Mouse (Mus musculus): ENCODE measurements around the gene Zkscan8. TPM values are rescaled to one million over a fixed set of nuclear protein-coding genes. Genes with fewer than 3 reads are reported as not detected.
"Not testable (repeated sequence)": the region's sequence is repeated elsewhere in the genome, so short reads cannot be mapped to it uniquely, and the experiment has no call there.

The Zkscan8 gene
- 8.2 and 9.4 TPM in 2 replicates for polyA plus RNA-seq (2016; fragmentation: Nextera tagmentation; extraction: Ambion mirVana)

DNA sequence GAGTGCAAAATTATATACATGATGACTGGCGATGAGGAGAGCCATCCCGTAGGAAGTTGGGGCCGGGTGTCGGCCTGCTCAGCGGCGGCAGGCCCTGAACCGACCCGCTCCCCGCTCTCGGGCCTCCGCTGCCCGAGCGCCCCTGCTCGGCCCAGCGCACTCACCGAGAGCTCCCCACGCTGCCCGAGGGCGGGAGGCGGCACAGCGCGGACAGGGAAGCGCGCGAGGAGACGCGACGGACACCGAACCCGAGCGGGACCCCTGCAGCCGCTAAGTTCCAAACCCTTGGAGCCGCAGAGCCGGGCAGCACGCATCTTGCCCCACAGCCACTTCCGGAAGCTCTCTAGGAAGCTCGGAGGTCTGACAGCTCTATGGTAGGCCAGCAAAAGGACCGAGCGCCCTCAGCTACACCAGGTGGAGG is at the start of gene Zkscan8:
Gene Zkscan8 (minus strand): TSS at position 340 of the 421 bp plus-strand sequence.
- Histone ChIP-seq H3K27ac (peak within 1 kb of the TSS; percentile 96), H3K36me3 (peaks cover 11% of the 10 kb centered on the region), H3K4me3 (peak within 1 kb of the TSS; percentile 92), H3K27me3 (no peaks in the 10 kb centered on the region), H3K9me3 (no peaks in the 10 kb centered on the region), H3K4me1 (peaks cover 6% of the 10 kb centered on the region; the same call in 1 of the 2 replicates), H3K9ac (peak within 1 kb of the TSS; percentile 94), H3K4me2 (replicated peaks) (peak within 1 kb of the TSS; percentile 54)
- WGBS: under 1% methylated on average over 39 of the region's 39 CpGs
- ATAC-seq (ENCODE audit: insufficient number of reproducible peaks, insufficient read depth, low FRiP score, low TSS enrichment): peak; percentile 96

DNA sequence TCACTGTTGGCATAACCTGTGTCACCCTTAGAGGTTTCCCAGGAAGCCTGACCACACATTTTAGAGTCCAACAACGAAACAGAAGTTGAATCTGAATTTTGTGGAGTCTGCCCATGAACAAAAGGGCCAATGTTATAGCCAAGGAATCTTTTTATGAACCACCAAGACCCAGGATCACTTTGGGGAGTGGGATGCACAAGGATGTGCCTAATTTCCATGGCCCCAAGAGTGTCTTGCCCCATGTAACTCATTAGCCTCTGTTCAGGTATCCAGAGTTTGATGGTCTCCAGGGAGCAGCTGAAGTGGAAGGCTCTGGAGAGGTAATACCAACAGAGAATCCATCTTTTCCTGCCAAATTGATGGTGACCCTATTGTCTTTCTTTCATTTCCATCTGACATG is 28.9 kb upstream of the Zkscan8 start, which contains the start of gene Olfr1535:
Gene Olfr1535 (minus strand): TSS at position 101 of the 400 bp plus-strand sequence.
- 73% methylated on average over 1 of the region's 1 CpGs for WGBS
- Histone ChIP-seq H3K27ac (no peak within 1 kb of the TSS), H3K4me3 (no peak within 1 kb of the TSS), H3K4me2 (replicated peaks) (no peak within 1 kb of the TSS), H3K36me3 (no peaks in the 10 kb centered on the region), H3K27me3 (no peaks in the 10 kb centered on the region), H3K9me3 (no peaks in the 10 kb centered on the region), H3K9ac (no peak within 1 kb of the TSS), H3K4me1 (no peaks in the 10 kb centered on the region)
- ATAC-seq (ENCODE audit: insufficient number of reproducible peaks, insufficient read depth, low FRiP score, low TSS enrichment): no peak

DNA sequence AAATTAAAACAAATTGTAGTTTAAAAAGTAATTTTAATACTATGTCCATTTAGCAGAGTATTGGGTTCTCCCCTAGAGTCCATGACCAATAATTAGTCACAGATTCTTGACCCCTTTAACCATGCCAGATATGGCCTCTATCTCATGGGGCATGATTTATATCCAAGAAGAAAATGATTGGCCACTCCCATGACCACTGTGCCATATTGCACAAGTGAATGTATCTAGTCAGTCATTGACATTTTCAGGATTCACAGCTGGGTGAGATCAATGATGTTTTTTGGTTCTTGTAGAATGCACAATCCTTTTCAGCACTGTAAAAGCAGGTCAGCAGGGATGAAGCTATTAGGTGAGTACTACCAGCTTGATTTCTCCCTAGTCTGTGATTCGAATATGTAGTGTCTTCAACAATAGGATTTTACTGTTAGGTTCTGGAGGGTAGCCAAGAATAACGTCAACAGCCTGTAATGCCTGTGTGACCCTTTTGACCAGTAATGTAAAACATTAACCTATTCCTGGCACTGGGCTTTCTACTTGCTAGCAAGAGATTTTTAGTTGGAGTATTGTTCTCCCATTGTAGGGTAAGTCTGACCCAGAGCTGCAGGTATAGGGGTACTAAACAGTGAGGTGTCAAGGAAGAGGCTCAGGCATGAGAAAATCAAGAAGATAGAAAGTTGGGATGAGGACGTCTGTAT is 19.6 kb upstream of the Zkscan8 start:
- no peak overlapping the region for H3K9ac ChIP-seq
- H3K4me1 ChIP-seq: no peaks in the 10 kb centered on the region
- no peak overlapping the region for H3K4me2 ChIP-seq (replicated peaks)
- no peak for ATAC-seq (ENCODE audit: insufficient number of reproducible peaks, insufficient read depth, low FRiP score, low TSS enrichment)
- 56% methylated on average over 3 of the region's 3 CpGs for WGBS
- H3K4me3 ChIP-seq: no peak overlapping the region
- no peaks in the 10 kb centered on the region for H3K9me3 ChIP-seq
- no peaks in the 10 kb centered on the region for H3K27me3 ChIP-seq
- no peak overlapping the region for H3K27ac ChIP-seq
- no peaks in the 10 kb centered on the region for H3K36me3 ChIP-seq

DNA sequence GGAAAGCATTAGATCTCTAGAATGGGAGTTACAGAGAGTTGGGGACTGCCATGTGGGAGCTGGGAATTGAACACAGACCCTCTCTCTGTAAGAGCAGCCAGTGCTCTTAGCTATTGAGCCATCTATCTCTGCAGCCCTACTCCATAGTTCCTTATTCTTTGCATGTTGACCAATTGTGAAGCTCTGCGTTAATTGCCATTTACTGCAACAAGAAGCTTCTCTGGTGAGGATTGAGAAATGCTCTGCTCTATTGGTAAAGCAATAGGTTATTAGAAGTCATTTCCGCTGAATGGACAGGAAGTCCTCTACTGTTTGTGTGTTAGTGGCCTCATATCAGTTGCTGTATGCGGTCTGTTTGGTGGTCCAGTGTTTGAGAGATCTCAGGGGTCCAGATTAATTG is 18.6 kb upstream of the Zkscan8 start:
- Histone ChIP-seq H3K27ac (no peak overlapping the region), H3K36me3 (no peaks in the 10 kb centered on the region), H3K4me3 (no peak overlapping the region), H3K27me3 (no peaks in the 10 kb centered on the region), H3K4me1 (no peaks in the 10 kb centered on the region), H3K9ac (no peak overlapping the region), H3K4me2 (replicated peaks) (no peak overlapping the region), H3K9me3 (no peaks in the 10 kb centered on the region)
- 89% methylated on average over 3 of the region's 3 CpGs for WGBS
- ATAC-seq (ENCODE audit: insufficient number of reproducible peaks, insufficient read depth, low FRiP score, low TSS enrichment): no peak

DNA sequence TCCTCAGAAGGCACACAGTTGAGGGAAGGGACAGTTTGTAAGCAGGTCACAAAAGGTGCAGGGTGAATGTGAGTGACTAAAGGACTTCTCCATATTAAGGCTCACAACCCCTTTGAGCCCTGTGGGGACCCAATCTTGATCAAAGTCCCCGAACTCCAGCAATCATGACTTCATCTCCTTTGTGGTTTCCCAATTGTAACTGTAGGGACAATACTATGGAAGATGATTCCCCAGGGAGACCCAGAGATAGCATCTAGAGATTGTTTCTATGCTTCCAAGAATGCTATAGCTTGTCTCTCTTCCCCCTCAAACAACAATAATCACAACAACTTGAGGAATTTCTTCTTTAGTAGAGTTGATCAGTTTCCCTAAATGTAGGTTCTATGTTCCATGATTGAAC is 11.8 kb upstream of the Zkscan8 start, which contains the start of gene Olfr1366:
Gene Olfr1366 (minus strand): TSS at position 101 of the 400 bp plus-strand sequence.
- H3K9me3 ChIP-seq: no peaks in the 10 kb centered on the region
- no peaks in the 10 kb centered on the region for H3K36me3 ChIP-seq

DNA sequence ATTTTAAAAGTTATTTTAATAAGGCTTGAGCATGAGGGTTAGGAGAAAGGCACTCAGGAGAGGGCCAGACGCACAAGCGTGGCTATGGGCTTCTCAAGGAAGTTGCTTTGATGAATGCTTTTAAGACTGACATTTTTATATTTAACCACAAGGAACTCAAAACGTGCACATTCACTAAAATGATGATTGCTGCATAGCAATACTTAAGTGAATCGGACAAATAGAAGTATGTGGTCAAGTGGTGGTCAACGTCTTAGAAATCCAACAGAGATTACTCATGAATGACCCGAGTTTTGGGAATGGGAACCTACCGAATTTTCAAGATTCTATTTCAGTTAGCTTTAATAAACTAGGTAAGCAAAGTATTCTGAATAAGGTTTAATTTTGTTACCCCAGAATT is 784 bp downstream of the Zkscan8 start:
- peak overlapping the region; percentile 92 for H3K4me3 ChIP-seq
- no peak overlapping the region for H3K9ac ChIP-seq
- no peaks in the 10 kb centered on the region for H3K9me3 ChIP-seq
- H3K4me2 ChIP-seq (replicated peaks): peak overlapping the region; percentile 54
- no peak overlapping the region for H3K27ac ChIP-seq
- no peaks in the 10 kb centered on the region for H3K27me3 ChIP-seq
- H3K4me1 ChIP-seq: peaks cover 6% of the 10 kb centered on the region; the same call in 1 of the 2 replicates
- 49% methylated on average over 7 of the region's 7 CpGs for WGBS
- H3K36me3 ChIP-seq: peaks cover 15% of the 10 kb centered on the region
- ATAC-seq (ENCODE audit: insufficient number of reproducible peaks, insufficient read depth, low FRiP score, low TSS enrichment): no peak

More for the DNA sequence above, 11.8 kb upstream of the Zkscan8 start, which contains the start of gene Olfr1366:
- Histone ChIP-seq H3K4me1 (no peaks in the 10 kb centered on the region), H3K4me3 (no peak within 1 kb of the TSS), H3K4me2 (replicated peaks) (no peak within 1 kb of the TSS), H3K27ac (no peak within 1 kb of the TSS), H3K9ac (no peak within 1 kb of the TSS), H3K27me3 (no peaks in the 10 kb centered on the region)
- no peak for ATAC-seq (ENCODE audit: insufficient number of reproducible peaks, insufficient read depth, low FRiP score, low TSS enrichment)
- 83% methylated on average over 1 of the region's 1 CpGs for WGBS

DNA sequence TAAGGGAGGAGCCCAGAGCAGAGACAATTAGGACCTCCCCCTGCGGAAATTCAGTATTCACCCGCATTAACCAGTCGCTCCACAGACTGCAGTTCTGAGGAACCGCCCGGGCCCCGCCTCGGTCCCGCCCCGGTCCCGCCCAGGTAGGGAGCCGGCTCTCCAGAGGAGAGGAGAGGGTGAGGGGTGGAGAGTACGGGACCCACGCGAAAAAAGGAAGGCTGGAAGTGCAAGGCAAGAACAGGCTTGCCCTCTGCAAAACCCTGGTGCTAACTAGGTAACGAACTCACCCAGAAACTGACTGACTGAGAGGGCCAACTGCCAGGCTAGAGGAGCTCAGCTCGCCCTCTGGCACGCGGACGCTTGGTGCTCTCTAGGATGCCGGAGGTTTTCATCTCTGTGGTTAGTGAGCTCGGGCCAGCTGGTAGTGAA is 24.7 kb downstream of the Zkscan8 start:
- Histone ChIP-seq H3K4me3 (peak overlapping the region; percentile 56), H3K36me3 (no peaks in the 10 kb centered on the region), H3K9ac (peak overlapping the region; percentile 46; the same call in 1 of the 2 replicates), H3K27me3 (no peaks in the 10 kb centered on the region), H3K27ac (peak overlapping the region; percentile 84), H3K9me3 (no peaks in the 10 kb centered on the region), H3K4me2 (replicated peaks) (peak overlapping the region; percentile 51), H3K4me1 (no peaks in the 10 kb centered on the region)
- WGBS: under 1% methylated on average over 21 of the region's 21 CpGs
- peak; percentile 100 for ATAC-seq (ENCODE audit: insufficient number of reproducible peaks, insufficient read depth, low FRiP score, low TSS enrichment)

DNA sequence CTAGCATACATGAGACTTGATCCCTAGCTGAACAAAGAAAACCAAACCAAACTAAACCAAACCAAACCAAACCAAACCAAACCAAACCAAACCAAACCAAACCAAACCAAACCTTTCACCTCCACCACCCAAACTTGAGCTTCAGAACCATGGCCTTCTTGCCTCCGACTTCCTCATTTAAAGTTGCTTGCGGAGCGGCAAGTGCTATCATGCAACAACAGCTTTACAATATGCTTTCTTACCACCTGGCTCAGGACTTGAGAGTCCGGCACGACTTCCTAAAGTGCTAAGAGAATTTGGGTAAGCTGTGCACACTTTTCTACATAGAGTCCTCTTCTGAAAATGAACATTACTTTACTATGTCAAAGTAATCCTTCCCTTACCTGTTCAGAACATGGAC is 28.6 kb downstream of the Zkscan8 start:
- Histone ChIP-seq H3K27ac (no peak overlapping the region), H3K4me3 (no peak overlapping the region), H3K27me3 (no peaks in the 10 kb centered on the region), H3K9me3 (no peaks in the 10 kb centered on the region), H3K4me2 (replicated peaks) (no peak overlapping the region), H3K4me1 (no peaks in the 10 kb centered on the region), H3K9ac (no peak overlapping the region), H3K36me3 (no peaks in the 10 kb centered on the region)
- 84% methylated on average over 5 of the region's 5 CpGs for WGBS
- no peak for ATAC-seq (ENCODE audit: insufficient number of reproducible peaks, insufficient read depth, low FRiP score, low TSS enrichment)

DNA sequence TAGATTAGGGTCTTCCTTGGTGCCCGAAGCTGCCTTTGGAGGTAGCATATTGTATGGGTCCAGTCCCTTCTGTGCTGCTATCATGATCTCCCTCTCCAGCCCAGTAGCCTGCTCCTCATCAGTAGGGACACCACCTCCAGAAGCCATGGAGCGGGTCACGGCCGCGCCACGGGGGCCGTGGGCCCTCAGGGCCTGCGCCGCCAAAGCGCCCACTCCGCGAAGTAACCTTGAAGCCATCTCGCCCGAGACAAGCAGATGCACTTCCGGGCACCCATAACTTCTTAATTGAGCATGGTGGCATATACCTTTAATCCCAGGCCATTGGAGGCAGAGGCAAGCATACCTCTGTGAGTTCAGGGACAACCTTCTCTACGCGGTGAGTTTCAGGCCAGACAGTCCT is 29.7 kb downstream of the Zkscan8 start, which contains the start of gene Gm11273:
Gene Gm11273 (minus strand): TSS at position 237 of the 400 bp plus-strand sequence.
- not testable (repeated sequence) for H3K27me3 ChIP-seq; H3K4me3 ChIP-seq; H3K4me1 ChIP-seq; H3K4me2 ChIP-seq (replicated peaks); H3K9ac ChIP-seq; H3K9me3 ChIP-seq; H3K36me3 ChIP-seq; H3K27ac ChIP-seq; ATAC-seq (ENCODE audit: insufficient number of reproducible peaks, insufficient read depth, low FRiP score, low TSS enrichment)
- WGBS: 92% methylated on average over 17 of the region's 17 CpGs

DNA sequence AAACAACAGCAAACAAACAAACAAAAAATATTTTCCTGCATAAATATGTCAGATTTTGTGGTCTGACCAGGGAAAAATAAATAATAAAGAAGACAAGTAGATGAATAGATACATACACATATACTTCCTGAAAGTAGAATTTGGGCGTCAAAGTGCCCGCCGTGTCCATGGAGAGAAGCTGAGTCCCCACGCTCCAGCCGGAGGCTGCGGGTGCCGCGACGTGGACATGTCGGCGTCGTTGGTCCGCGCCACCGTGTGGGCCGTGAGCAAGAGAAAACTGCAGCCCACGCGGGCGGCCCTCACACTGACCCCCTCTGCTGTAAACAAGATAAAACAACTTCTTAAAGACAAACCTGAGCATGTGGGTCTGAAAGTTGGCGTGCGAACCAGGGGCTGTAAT is 35.8 kb downstream of the Zkscan8 start, which contains the start of gene AK157302:
Gene AK157302 (plus strand): TSS at position 144 of the 400 bp plus-strand sequence.
- ATAC-seq (ENCODE audit: insufficient number of reproducible peaks, insufficient read depth, low FRiP score, low TSS enrichment): no peak
- WGBS: 94% methylated on average over 21 of the region's 21 CpGs
- H3K27ac ChIP-seq: no peak within 1 kb of the TSS
- no peak within 1 kb of the TSS for H3K4me2 ChIP-seq (replicated peaks)
- no peaks in the 10 kb centered on the region for H3K4me1 ChIP-seq
- H3K27me3 ChIP-seq: no peaks in the 10 kb centered on the region
- H3K36me3 ChIP-seq: no peaks in the 10 kb centered on the region
- no peak within 1 kb of the TSS for H3K9ac ChIP-seq
- H3K9me3 ChIP-seq: no peaks in the 10 kb centered on the region
- H3K4me3 ChIP-seq: no peak within 1 kb of the TSS

DNA sequence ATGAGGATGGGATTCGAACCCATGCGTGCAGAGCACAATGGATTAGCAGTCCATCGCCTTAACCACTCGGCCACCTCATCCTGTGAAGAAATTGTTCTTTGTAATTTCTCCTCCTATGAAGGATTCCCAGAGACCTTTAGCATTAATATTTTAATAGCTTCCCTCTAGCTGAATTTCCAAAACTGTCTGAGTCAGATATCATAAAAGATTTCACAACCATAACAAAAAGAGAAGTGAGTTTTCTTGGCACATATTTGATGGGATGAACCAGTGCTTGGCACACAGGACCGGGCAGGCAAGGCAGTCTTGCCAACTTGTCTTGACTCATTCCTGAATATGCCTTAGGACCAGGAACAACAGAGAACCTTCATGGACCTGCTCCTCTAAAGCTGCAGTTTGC is 38.1 kb downstream of the Zkscan8 start:
- Histone ChIP-seq H3K9ac (no peak overlapping the region), H3K4me2 (replicated peaks) (no peak overlapping the region), H3K27ac (no peak overlapping the region), H3K27me3 (no peaks in the 10 kb centered on the region), H3K9me3 (no peaks in the 10 kb centered on the region), H3K36me3 (no peaks in the 10 kb centered on the region), H3K4me3 (no peak overlapping the region), H3K4me1 (no peaks in the 10 kb centered on the region)
- 91% methylated on average over 5 of the region's 5 CpGs for WGBS
- no peak for ATAC-seq (ENCODE audit: insufficient number of reproducible peaks, insufficient read depth, low FRiP score, low TSS enrichment)

DNA sequence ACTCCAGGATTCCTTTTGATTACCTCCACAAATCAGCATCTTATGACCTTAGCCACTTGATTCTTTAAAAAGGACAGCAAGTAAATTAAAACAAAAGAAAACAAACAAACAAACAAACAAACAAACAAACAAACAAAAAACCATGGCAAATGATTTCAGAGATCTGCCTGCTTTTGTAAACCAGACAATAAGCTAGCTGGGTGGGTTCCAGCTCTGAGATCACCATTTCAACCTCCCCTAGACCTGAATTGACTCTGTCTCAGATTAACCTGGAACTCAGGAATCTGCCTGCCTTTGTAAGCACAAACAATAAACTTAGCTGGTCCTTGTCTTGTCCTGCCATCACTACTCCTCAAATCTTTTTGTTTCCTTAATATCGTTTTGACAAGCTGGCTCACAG is 44.0 kb downstream of the Zkscan8 start:
- 88% methylated on average over 1 of the region's 1 CpGs for WGBS
- no peaks in the 10 kb centered on the region for H3K27me3 ChIP-seq
- ATAC-seq (ENCODE audit: insufficient number of reproducible peaks, insufficient read depth, low FRiP score, low TSS enrichment): no peak

More for the DNA sequence above, 44.0 kb downstream of the Zkscan8 start:
- no peak overlapping the region for H3K4me2 ChIP-seq (replicated peaks)
- H3K27ac ChIP-seq: no peak overlapping the region
- H3K4me1 ChIP-seq: no peaks in the 10 kb centered on the region
- no peak overlapping the region for H3K9ac ChIP-seq
- H3K36me3 ChIP-seq: peaks cover 8% of the 10 kb centered on the region
- H3K4me3 ChIP-seq: no peak overlapping the region
- no peaks in the 10 kb centered on the region for H3K9me3 ChIP-seq
